In genomic region chr9:29671861-29672260, GRCm38 (mm10) we compare ENCODE assay signal across 19 mouse cellular contexts.
DNase-seq lines count a peak whose midpoint lies in the region.
"Had no signal": no experiment of that assay in that cellular context is flagged by ENCODE, and none has a peak within 500 bp of the region (broad histone marks: within the 10 kb centered on the region; RNA-seq: fewer than 3 reads in every experiment).

No protein-coding gene starts in this region.

- DNase-seq in adrenal gland, postnatal 14 days = peak; percentile 20
- no peak for DNase-seq in adrenal gland, postnatal 10 days
- DNase-seq in cerebellum, postnatal 14 days = peak; percentile 58 to 61
- DNase-seq in cerebellum, postnatal 36 days = no peak
- DNase-seq in heart, adult 18-20 months = peak; percentile 26 to 32
- no peak for DNase-seq in heart, embryonic 10.5 days (ENCODE audit: low spot score)
- peak; percentile 26 for DNase-seq in heart, postnatal 4 days
- no peak for DNase-seq in heart, adult 8-10 months (ENCODE audit: low spot score)
- DNase-seq: B cell, adult 2 months; cerebellum, adult 11-12 months; cerebellum, adult 9-10 months; gastrocnemius, postnatal 14 days; kidney, adult 2 months had no signal

- 75% methylated on average over 6 of the region's 6 CpGs for WGBS in heart, embryonic 10.5 days

- no peak overlapping the region for H3K27ac ChIP-seq in heart, embryonic 10.5 days
- H3K27ac ChIP-seq: embryonic facial prominence, embryonic 13.5 days; forebrain, embryonic 15.5 days; hindbrain, embryonic 15.5 days; kidney, embryonic 15.5 days had no signal

- H3K27me3 ChIP-seq in heart, embryonic 10.5 days (ENCODE audit: insufficient read depth, poor library complexity, severe bottlenecking) = 0 out of 2 replicates have a peak, but pooled peaks cover 3% of the 10 kb centered on the region
- H3K27me3 ChIP-seq: embryonic facial prominence, embryonic 13.5 days; forebrain, embryonic 15.5 days; heart, embryonic 12.5 days; hindbrain, embryonic 15.5 days; kidney, embryonic 15.5 days had no signal

- H3K4me3 ChIP-seq in heart, embryonic 10.5 days = no peak overlapping the region
- H3K4me3 ChIP-seq: embryonic facial prominence, embryonic 13.5 days; forebrain, embryonic 15.5 days; heart, embryonic 12.5 days; hindbrain, embryonic 15.5 days; kidney, embryonic 15.5 days had no signal

- 0 out of 2 replicates have a peak, but pooled peaks cover 2% of the 10 kb centered on the region for H3K4me1 ChIP-seq in heart, embryonic 10.5 days
- H3K4me1 ChIP-seq: forebrain, embryonic 15.5 days; kidney, embryonic 15.5 days had no signal

- H3K9me3 ChIP-seq in heart, embryonic 10.5 days = no peaks in the 10 kb centered on the region
- H3K9me3 ChIP-seq: embryonic facial prominence, embryonic 13.5 days; forebrain, embryonic 15.5 days; heart, embryonic 12.5 days; hindbrain, embryonic 15.5 days; kidney, embryonic 15.5 days had no signal

- H3K36me3 ChIP-seq in heart, embryonic 10.5 days = no peaks in the 10 kb centered on the region
- H3K36me3 ChIP-seq: embryonic facial prominence, embryonic 13.5 days; forebrain, embryonic 15.5 days; G1E; heart, embryonic 12.5 days; hindbrain, embryonic 15.5 days; kidney, embryonic 15.5 days had no signal

Comparison
In these comparisons a context has a peak if more than half of its experiments do, and no peak if none do; other contexts are left out.
1. DNase-seq: peak in adrenal gland, postnatal 14 days (single experiment), cerebellum, postnatal 14 days (2 of 2), heart, adult 18-20 months (2 of 2) and heart, postnatal 4 days (single experiment); none in adrenal gland, postnatal 10 days (single experiment), cerebellum, postnatal 36 days (0 of 2), heart, embryonic 10.5 days (single experiment) and heart, adult 8-10 months (single experiment).